Mouse (Mus musculus) liver, adult 2 months (tissue): ENCODE measurements around the gene Car8.

Experiments
- CTCF ChIP-seq: fragments of 200-500 bp; IDR thresholded peaks from 2 replicates; pipeline ENCODE4 v1.5.1; 2011; ENCODE audit warnings: low read depth, low read length, control low read depth
- POLR2A ChIP-seq: fragments of 200-500 bp; IDR thresholded peaks from 2 replicates; pipeline ENCODE4 v1.6.1; 2011; ENCODE audit warnings: low read length, control low read depth; ENCODE audit not compliant: insufficient read depth; ENCODE audit errors: extremely low read depth

DNA sequence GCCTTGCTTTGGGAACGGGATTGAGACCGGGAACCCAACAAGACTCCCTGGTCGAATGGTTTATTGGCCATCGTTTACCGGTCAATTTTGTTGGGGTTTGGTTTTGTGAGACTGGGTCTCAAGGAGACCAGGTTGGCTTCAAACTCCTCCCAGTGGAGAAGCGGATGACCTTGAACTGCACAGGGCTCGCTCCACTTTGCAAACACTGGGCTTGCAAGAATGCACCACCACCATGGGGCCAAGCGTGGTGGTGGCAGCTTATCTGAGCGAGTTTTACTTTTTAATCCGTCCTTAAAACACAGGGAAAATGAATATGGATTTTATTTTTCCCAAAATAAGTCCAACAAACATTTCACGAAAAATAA, 447 bp upstream of the Car8 start:
- TF ChIP-seq CTCF, result no peak
- no peak for TF ChIP-seq POLR2A
